Mouse (Mus musculus) heart, embryonic 15.5 days (tissue): ENCODE measurements around the gene Pdlim1. TPM values are rescaled to one million over a fixed set of nuclear protein-coding genes. Genes with fewer than 3 reads are reported as not detected.
"Not testable (repeated sequence)": the region's sequence is repeated elsewhere in the genome, so short reads cannot be mapped to it uniquely, and the experiment has no call there.

Experiments
- ATAC-seq: fragments of 200-750 bp; cut with Nextera tagmentation; replicated peaks from 2 replicates; pipeline ENCODE4 v1.8.0; 2017; ENCODE audit warnings: low read depth, moderate TSS enrichment; ENCODE audit not compliant: insufficient number of reproducible peaks, insufficient read depth, low FRiP score
- H3K27ac ChIP-seq: fragments of 300-500 bp; sonication (generic); 2 replicates; pipeline ENCODE4 v1.5.1; 2015; ENCODE audit warnings: mild to moderate bottlenecking, inconsistent platforms
- H3K27me3 ChIP-seq: fragments of 300-500 bp; sonication (generic); 2 replicates; pipeline ENCODE4 v1.6.1; 2015; ENCODE audit warnings: inconsistent platforms
- H3K36me3 ChIP-seq: fragments of 300-500 bp; sonication (generic); 2 replicates; pipeline ENCODE4 v1.6.1; 2015; ENCODE audit warnings: mild to moderate bottlenecking, inconsistent platforms
- H3K4me1 ChIP-seq: fragments of 300-500 bp; sonication (generic); replicated peaks from 2 replicates; pipeline ENCODE4 v1.6.1; 2015; ENCODE audit warnings: inconsistent platforms
- H3K4me2 ChIP-seq: fragments of 300-500 bp; sonication (generic); 2 replicates; pipeline ENCODE4 v1.6.1; 2015; ENCODE audit warnings: inconsistent platforms, mild to moderate bottlenecking, moderate library complexity
- H3K4me3 ChIP-seq: fragments of 300-500 bp; sonication (generic); 2 replicates; pipeline ENCODE4 v1.5.1; 2015; ENCODE audit warnings: mild to moderate bottlenecking, inconsistent platforms
- H3K9ac ChIP-seq: fragments of 300-500 bp; sonication (generic); 2 replicates; pipeline ENCODE4 v1.6.1; 2015; ENCODE audit warnings: mild to moderate bottlenecking, inconsistent platforms
- H3K9me3 ChIP-seq: fragments of 300-500 bp; sonication (generic); replicated peaks from 2 replicates; pipeline ENCODE4 v1.6.1; 2016; ENCODE audit warnings: inconsistent platforms
- WGBS: fragments of 180-500 bp; shearing (Covaris S2); methylation state at CpG from one replicate; pipeline ENCODE4 v1.1.7; 2015; ENCODE audit warnings: mixed read lengths; 5-methylcytosine and 5-hydroxymethylcytosine counted together
- polyA plus RNA-seq: library from polyadenylated mRNA; unstranded; fragments of >200 nt; fragmentation: Nextera tagmentation; extraction: Ambion mirVana; gene quantifications from 2 replicates; pipeline ENCODE4 v1.2.1, GENCODE M21; 2015

The Pdlim1 gene
- polyA plus RNA-seq, 1 experiment from 2014 or later: 245 TPM

GRCm38 (mm10) chr19:40240838-40241689 lies 30.6 kb downstream of the Pdlim1 start:
- Histone ChIP-seq H3K4me2 (0 out of 2 replicates have a peak overlapping the region, but pooled peaks have one; percentile 1), H3K4me3 (no peak overlapping the region), H3K9me3 (no peaks in the 10 kb centered on the region), H3K4me1 (peaks cover 42% of the 10 kb centered on the region), H3K27me3 (no peaks in the 10 kb centered on the region), H3K9ac (no peak overlapping the region), H3K27ac (peak overlapping the region; percentile 73), H3K36me3 (peaks cover 4% of the 10 kb centered on the region; the same call in 1 of the 2 replicates)
- 31% methylated on average over 14 of the region's 14 CpGs for WGBS
- ATAC-seq: peak; percentile 25

GRCm38 (mm10) chr19:40240360-40240759 lies 31.3 kb downstream of the Pdlim1 start:
- H3K9me3 ChIP-seq: no peaks in the 10 kb centered on the region
- peaks cover 4% of the 10 kb centered on the region; the same call in 1 of the 2 replicates for H3K36me3 ChIP-seq
- H3K4me2 ChIP-seq: no peak overlapping the region
- H3K4me3 ChIP-seq: no peak overlapping the region
- peaks cover 42% of the 10 kb centered on the region for H3K4me1 ChIP-seq
- no peak overlapping the region for H3K9ac ChIP-seq
- no peak for ATAC-seq
- no peaks in the 10 kb centered on the region for H3K27me3 ChIP-seq
- WGBS: 56% methylated on average over 6 of the region's 6 CpGs
- peak overlapping the region; percentile 73 for H3K27ac ChIP-seq

GRCm38 (mm10) chr19:40238175-40238850 lies 33.3 kb downstream of the Pdlim1 start:
- Histone ChIP-seq H3K4me1 (peaks cover 37% of the 10 kb centered on the region), H3K9ac (no peak overlapping the region), H3K27ac (no peak overlapping the region), H3K9me3 (no peaks in the 10 kb centered on the region), H3K27me3 (no peaks in the 10 kb centered on the region), H3K4me2 (no peak overlapping the region), H3K36me3 (peaks cover 4% of the 10 kb centered on the region; the same call in 1 of the 2 replicates), H3K4me3 (no peak overlapping the region)
- ATAC-seq: no peak
- 69% methylated on average over 6 of the region's 6 CpGs for WGBS

GRCm38 (mm10) chr19:40232560-40232959 lies 39.1 kb downstream of the Pdlim1 start:
- H3K36me3 ChIP-seq: peaks cover 17% of the 10 kb centered on the region
- WGBS: 87% methylated on average over 2 of the region's 2 CpGs
- H3K4me3 ChIP-seq: no peak overlapping the region
- H3K27me3 ChIP-seq: no peaks in the 10 kb centered on the region
- H3K4me2 ChIP-seq: no peak overlapping the region
- no peak overlapping the region for H3K27ac ChIP-seq
- no peaks in the 10 kb centered on the region for H3K4me1 ChIP-seq
- ATAC-seq: no peak
- H3K9me3 ChIP-seq: no peaks in the 10 kb centered on the region
- no peak overlapping the region for H3K9ac ChIP-seq

- no peak for ATAC-seq
- Histone ChIP-seq H3K4me1 (no peaks in the 10 kb centered on the region), H3K9ac (no peak overlapping the region), H3K27me3 (no peaks in the 10 kb centered on the region), H3K36me3 (peaks cover 17% of the 10 kb centered on the region), H3K27ac (no peak overlapping the region), H3K4me3 (no peak overlapping the region), H3K9me3 (no peaks in the 10 kb centered on the region), H3K4me2 (no peak overlapping the region)
- 74% methylated on average over 7 of the region's 7 CpGs for WGBS
Measured at GRCm38 (mm10) chr19:40231825-40232541, 39.7 kb downstream of the Pdlim1 start.

GRCm38 (mm10) chr19:40231074-40231738 lies 40.4 kb downstream of the Pdlim1 start:
- peaks cover 17% of the 10 kb centered on the region for H3K36me3 ChIP-seq
- H3K9ac ChIP-seq: no peak overlapping the region
- WGBS: 85% methylated on average over 13 of the region's 13 CpGs
- H3K27ac ChIP-seq: no peak overlapping the region
- no peaks in the 10 kb centered on the region for H3K9me3 ChIP-seq
- H3K4me2 ChIP-seq: no peak overlapping the region
- no peak overlapping the region for H3K4me3 ChIP-seq
- H3K27me3 ChIP-seq: no peaks in the 10 kb centered on the region
- no peak for ATAC-seq
- no peaks in the 10 kb centered on the region for H3K4me1 ChIP-seq

GRCm38 (mm10) chr19:40226516-40227151 lies 45.0 kb downstream of the Pdlim1 start:
- Histone ChIP-seq H3K9ac (no peak overlapping the region), H3K36me3 (peaks cover 37% of the 10 kb centered on the region), H3K4me1 (no peaks in the 10 kb centered on the region), H3K27me3 (no peaks in the 10 kb centered on the region), H3K9me3 (no peaks in the 10 kb centered on the region), H3K4me2 (no peak overlapping the region), H3K27ac (no peak overlapping the region), H3K4me3 (no peak overlapping the region)
- WGBS: 83% methylated on average over 12 of the region's 12 CpGs
- no peak for ATAC-seq

GRCm38 (mm10) chr19:40225761-40226110 lies 45.9 kb downstream of the Pdlim1 start:
- no peaks in the 10 kb centered on the region for H3K27me3 ChIP-seq
- no peak overlapping the region for H3K4me3 ChIP-seq
- H3K4me2 ChIP-seq: no peak overlapping the region
- peaks cover 38% of the 10 kb centered on the region for H3K36me3 ChIP-seq
- 59% methylated on average over 5 of the region's 5 CpGs for WGBS
- H3K9ac ChIP-seq: no peak overlapping the region
- no peaks in the 10 kb centered on the region for H3K9me3 ChIP-seq
- H3K4me1 ChIP-seq: no peaks in the 10 kb centered on the region
- no peak overlapping the region for H3K27ac ChIP-seq
- ATAC-seq: no peak

GRCm38 (mm10) chr19:40225102-40225760 lies 46.4 kb downstream of the Pdlim1 start:
- H3K36me3 ChIP-seq: peaks cover 38% of the 10 kb centered on the region

GRCm38 (mm10) chr19:40222307-40222706 lies 49.3 kb downstream of the Pdlim1 start:
- WGBS: 93% methylated on average over 9 of the region's 9 CpGs
- peaks cover 20% of the 10 kb centered on the region; the same call in 1 of the 2 replicates for H3K36me3 ChIP-seq
- not testable (repeated sequence) for H3K4me1 ChIP-seq, H3K27ac ChIP-seq, H3K9me3 ChIP-seq, H3K27me3 ChIP-seq, H3K9ac ChIP-seq, ATAC-seq, H3K4me3 ChIP-seq, H3K4me2 ChIP-seq

More at GRCm38 (mm10) chr19:40225102-40225760, 46.4 kb downstream of the Pdlim1 start:
- 69% methylated on average over 5 of the region's 5 CpGs for WGBS
- Histone ChIP-seq H3K27ac (no peak overlapping the region), H3K27me3 (no peaks in the 10 kb centered on the region), H3K9me3 (no peaks in the 10 kb centered on the region), H3K4me1 (no peaks in the 10 kb centered on the region), H3K4me3 (no peak overlapping the region), H3K4me2 (no peak overlapping the region), H3K9ac (no peak overlapping the region)
- no peak for ATAC-seq
